Mouse (Mus musculus) A20 (cell line): Measurements from ENCODE around the gene Eln.

ENCODE experiments used
- DNase-seq: peaks from one replicate; pipeline ENCODE4 v3.0.0-alpha.2; 2011; ENCODE audit warnings: low read depth, low spot score

The Eln gene

GRCm38 (mm10) chr5:134684398-134684797, 62.7 kb downstream of the Eln start:
- DNase-seq: no peak

DNA sequence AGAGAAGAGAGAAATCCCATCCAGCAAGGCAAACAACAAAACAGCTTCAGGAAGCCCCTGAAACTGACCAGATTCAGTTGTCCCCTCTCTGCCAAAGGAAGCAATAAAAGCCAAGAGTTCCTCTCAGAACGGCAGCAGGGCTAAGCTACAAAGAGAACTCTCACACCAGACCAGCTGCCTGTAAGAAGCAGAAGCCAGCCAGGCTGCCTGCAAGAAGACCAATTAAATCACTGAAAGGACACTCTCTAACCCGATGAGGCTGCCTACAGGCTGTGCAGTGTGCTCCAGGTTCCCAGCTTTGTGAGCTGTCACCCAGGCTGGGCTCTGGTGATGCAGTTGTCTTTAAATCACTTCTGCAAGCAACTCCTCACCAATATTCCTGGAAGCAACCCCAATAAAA, 63.3 kb downstream of the Eln start:
- no peak for DNase-seq

DNA sequence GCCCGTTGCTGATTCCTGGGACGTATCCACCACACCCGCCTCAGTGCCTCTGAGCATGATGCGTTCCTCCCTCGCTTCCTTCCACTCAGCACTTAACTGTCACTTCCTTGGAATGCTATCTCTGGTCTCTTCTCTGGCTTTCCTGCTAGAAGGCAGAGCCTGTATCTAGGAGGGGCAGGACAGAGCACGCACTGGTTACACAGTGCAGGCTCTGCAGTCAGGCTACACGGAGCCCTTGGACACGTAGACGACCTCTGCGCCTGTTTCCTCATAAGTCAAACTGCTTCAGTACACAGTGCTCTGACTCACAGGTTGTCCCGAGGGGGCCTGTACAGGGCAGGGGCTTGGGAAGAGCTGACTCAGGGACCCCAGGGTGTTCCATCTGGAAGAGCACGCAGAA, 66.9 kb downstream of the Eln start:
- no peak for DNase-seq

- DNase-seq: no peak
Observed at GRCm38 (mm10) chr5:134678827-134679546, 68.1 kb downstream of the Eln start.

- no peak for DNase-seq
Observed at GRCm38 (mm10) chr5:134678031-134678430, 69.1 kb downstream of the Eln start.

DNA sequence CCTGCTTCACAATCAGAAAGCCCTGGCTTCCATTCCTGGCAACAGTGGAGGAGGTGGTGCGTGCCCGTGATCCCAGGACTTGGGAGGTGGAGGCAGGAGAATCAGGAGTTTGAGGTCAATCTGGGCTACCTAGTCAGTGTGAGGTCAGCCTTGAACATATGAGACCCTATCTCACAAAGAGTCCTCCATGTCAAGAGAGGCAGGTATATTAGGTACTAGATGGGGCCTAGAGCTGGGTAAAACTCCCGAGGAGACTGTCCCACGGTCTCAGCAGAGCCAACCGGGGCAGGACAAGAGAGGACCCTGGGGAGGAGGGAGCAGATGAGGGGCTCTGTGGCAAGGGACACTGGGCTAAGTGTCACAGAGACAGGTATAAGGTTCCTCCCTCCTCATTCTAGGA, 69.6 kb downstream of the Eln start:
- DNase-seq: no peak

- DNase-seq: no peak
Observed at GRCm38 (mm10) chr5:134675956-134676759, 71.0 kb downstream of the Eln start.

GRCm38 (mm10) chr5:134674977-134675376, 72.1 kb downstream of the Eln start:
- DNase-seq: no peak

DNA sequence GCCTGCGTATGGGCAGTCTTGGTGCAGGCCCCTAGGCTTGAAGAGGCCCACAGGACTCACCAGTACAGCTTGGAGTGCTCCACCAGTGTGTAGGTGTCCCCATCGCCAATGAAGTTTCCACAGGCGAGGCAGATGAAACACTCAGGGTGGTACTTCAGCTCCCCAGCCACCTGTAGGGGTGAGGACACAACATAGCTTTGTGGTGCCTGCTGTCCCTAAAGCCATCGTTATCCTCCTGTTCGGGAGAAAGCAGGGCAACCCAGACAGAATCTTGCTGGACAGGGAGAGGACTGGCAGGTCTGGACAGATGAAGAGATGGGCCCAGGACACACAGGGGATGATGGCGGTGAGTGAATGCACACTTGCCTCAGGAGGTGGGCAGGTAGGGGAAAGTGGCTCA, 74.5 kb downstream of the Eln start:
- DNase-seq: no peak

DNA sequence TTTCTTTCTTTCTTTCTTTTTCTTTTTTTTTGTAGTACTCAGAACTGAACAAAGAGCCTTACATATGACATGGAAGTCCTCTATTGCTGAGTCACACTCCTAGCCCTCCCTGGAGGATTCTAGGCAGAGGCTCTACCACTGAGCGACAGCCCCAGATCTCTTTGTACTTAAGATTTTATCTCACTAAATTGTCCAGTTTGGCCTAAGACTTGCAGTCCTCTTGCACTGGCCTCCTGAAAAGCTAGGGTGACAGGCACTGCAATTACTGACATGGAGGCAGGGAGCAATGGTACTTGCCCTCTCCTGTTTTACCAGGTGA, 75.0 kb downstream of the Eln start:
- no peak for DNase-seq

DNA sequence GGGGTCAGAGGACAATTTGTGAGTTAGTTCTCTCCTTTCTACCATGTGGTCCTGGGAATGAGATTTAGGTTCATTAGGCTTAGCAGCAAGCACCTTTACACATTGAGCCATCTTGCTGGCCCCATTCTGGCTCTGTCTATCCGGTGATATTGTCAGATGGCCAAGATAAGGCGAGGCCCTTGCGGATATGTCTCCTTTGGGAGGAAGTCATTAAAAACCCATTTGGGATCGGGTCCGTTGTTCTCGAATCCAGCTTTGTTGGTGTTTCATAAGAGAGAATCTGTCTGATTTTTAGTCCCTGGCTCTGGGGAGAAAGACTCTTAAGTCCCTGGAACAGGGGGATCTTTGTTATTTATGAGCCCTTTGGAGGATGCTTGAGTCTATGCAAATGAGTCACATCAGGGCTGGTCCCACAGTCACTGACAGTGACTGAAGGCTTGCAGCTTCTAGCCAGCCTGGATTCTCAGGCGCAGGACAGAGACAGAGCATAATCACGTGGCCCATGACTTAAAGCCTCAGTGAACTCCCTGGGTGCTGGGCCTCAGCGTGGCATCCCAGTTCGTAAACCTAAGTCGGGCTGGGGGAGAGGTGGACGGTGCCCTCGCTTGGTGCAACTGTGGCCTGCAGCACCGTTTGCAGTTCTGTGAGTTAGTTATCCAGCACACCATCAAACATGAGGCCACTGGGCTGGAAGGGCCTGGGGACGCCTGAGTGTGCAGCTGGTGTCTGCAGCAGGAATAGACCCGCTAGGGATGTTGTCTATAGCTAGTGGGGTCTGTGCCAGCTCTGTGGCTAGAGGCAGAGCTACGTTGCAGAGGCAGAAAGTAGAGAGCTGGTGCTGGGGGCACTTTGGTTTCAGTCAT, 75.6 kb downstream of the Eln start:
- DNase-seq: no peak

DNA sequence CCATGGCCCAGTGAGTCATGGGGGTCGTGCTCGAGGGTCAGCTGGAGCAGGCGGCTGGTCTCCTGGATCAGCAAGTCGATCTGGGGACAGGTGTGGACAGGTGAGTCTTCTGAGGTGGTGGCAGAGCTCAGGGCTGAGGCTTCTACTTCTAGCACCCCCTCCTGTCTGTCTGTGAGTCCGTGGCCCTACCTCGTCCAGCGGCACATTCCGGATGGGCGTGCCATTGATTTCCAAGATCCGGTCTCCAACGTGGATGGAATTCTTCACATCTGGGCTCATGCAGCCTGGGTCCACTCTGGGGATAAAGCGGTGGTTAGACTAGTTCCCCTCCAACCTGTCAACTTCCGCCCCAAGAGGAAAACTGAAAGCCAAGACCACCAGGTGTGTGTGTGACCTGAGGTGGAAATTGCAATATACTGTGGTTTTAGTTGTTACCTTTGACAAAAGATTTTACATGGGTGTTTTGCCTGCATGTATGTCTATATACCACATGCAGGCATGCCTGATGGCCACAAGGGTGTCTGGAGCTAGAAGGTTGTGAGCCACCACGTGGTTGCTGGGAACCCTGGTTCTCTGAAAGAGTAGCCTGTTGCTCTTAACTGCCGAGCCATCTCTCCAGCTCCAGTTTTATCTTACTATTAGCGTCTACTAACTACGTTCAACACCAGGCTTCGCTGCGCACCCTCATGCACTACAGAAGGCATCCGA, 78.0 kb downstream of the Eln start:
- DNase-seq: no peak

GRCm38 (mm10) chr5:134668495-134668894, 78.6 kb downstream of the Eln start:
- DNase-seq: peak; percentile 24

- no peak for DNase-seq
Observed at GRCm38 (mm10) chr5:134656708-134657107, 90.4 kb downstream of the Eln start.
